ENCODE assay signal across 10 mouse cellular contexts in the genomic region with DNA sequence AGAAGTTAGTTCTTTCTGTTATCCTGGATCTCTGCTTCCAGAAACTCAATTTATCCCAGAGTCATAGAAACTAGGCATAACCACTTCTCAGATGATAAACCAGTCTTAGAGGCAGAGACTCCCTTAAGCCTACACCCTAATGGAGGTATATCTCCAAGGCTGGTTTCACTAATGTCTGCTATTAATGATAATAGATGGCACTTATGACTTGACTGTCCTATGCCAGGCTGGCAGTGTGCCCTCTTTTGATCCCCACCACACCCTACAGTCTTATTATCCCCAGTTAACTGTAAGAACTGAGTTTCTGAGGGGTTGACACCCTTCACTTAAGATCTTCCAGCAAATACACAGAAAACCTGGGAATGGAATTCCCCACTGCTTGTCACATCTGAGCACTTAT.
"Had no signal": no experiment of that assay in that cellular context is flagged by ENCODE, and none has a peak within 500 bp of the region (broad histone marks: within the 10 kb centered on the region; RNA-seq: fewer than 3 reads in every experiment).

No protein-coding gene starts in this region.

- H3K4me3 ChIP-seq: left cerebral cortex, adult 2 months; limb, embryonic 15.5 days; megakaryocyte, embryonic 14.5 days; midbrain, embryonic 12.5 days had no signal

- H3K27ac ChIP-seq: left cerebral cortex, adult 2 months; limb, embryonic 15.5 days; liver, embryonic 14.5 days; midbrain, embryonic 12.5 days had no signal

- H3K9me3 ChIP-seq: limb, embryonic 15.5 days; megakaryocyte, embryonic 14.5 days; midbrain, embryonic 12.5 days had no signal

- DNase-seq: kidney, adult 8-10 months; kidney, postnatal 25 days; thymus, postnatal 36 days had no signal

- H3K4me2 ChIP-seq: limb, embryonic 15.5 days; lung, embryonic 14.5 days; midbrain, embryonic 12.5 days had no signal

- H3K27me3 ChIP-seq: limb, embryonic 15.5 days; megakaryocyte, embryonic 14.5 days; midbrain, embryonic 12.5 days had no signal

- H3K36me3 ChIP-seq: limb, embryonic 15.5 days; midbrain, embryonic 12.5 days had no signal

- H3K4me1 ChIP-seq: limb, embryonic 15.5 days had no signal

- H3K9ac ChIP-seq: limb, embryonic 15.5 days; liver, embryonic 14.5 days; lung, embryonic 14.5 days; midbrain, embryonic 12.5 days had no signal

- ATAC-seq: intestine, postnatal 0 days had no signal
